In genomic region chr4:53159767-53160166, GRCm38 (mm10) we compare ENCODE assay signal across 8 mouse cellular contexts. TPM values are rescaled to one million over a fixed set of nuclear protein-coding genes. Genes with fewer than 3 reads are reported as not detected.
DNase-seq lines count a peak whose midpoint lies in the region; ATAC-seq and TF ChIP-seq lines count a peak whose summit lies in the region.

Abca1 (minus strand) TSS chr4:53159895.

- peak within 1 kb of the TSS; percentile 92 for H3K4me2 ChIP-seq in hindbrain, embryonic 16.5 days (ENCODE audit: low read length)

- intact Hi-C loops in gastrocnemius, adult 2 months (cut with DNase I) = loop anchor here (1.0 to 2.0 kb wide), 3 partner anchors 37 to 105 kb away; no protein-coding TSS in a partner anchor

- H3K9ac ChIP-seq in hindbrain, embryonic 16.5 days (ENCODE audit: low read depth, low read length) = peak within 1 kb of the TSS; percentile 71

- WGBS in hindbrain, embryonic 16.5 days = under 1% methylated on average over 37 of the region's 37 CpGs

- peak; percentile 91 for DNase-seq in T-cell, adult 2 months (ENCODE audit: low spot score)
- peak; percentile 77 to 86 for DNase-seq in cerebellum, postnatal 25 days
- peak; percentile 95 for DNase-seq in gastrocnemius, adult 2 months
- DNase-seq in left cerebral cortex, adult 11 months (ENCODE audit: low spot score) = peak; percentile 84
- DNase-seq in lung, postnatal 36 days = peak; percentile 98
- DNase-seq in retina, embryonic 14.5 days (ENCODE audit: low spot score) = peak; percentile 93
- peak; percentile 87 to 90 for DNase-seq in thymus, postnatal 36 days

- H3K27me3 ChIP-seq in hindbrain, embryonic 16.5 days (replicated peaks; ENCODE audit: control insufficient read depth, insufficient read depth, low read length) = no peaks in the 10 kb centered on the region; the same call in 1 of the 2 replicates

- H3K4me1 ChIP-seq in hindbrain, embryonic 16.5 days (ENCODE audit: control insufficient read depth, insufficient read depth, low read depth, low read length) = peaks cover 11% of the 10 kb centered on the region

- H3K9me3 ChIP-seq in hindbrain, embryonic 16.5 days (ENCODE audit: control insufficient read depth, low read length) = no peaks in the 10 kb centered on the region

- peak; percentile 98 for ATAC-seq in hindbrain, embryonic 16.5 days

- peak; percentile 13; the same call in 1 of the 2 replicates for TF ChIP-seq CTCF in gastrocnemius, adult 2 months (IDR thresholded peaks at IDR 0.05)

- peak within 1 kb of the TSS; percentile 89 for H3K27ac ChIP-seq in gastrocnemius, adult 2 months
- H3K27ac ChIP-seq in hindbrain, embryonic 16.5 days (ENCODE audit: low read depth, low read length) = peak within 1 kb of the TSS; percentile 48

- peak within 1 kb of the TSS; percentile 98 for H3K4me3 ChIP-seq in gastrocnemius, adult 2 months
- peak within 1 kb of the TSS; percentile 73 for H3K4me3 ChIP-seq in hindbrain, embryonic 16.5 days (ENCODE audit: low read length)

- H3K36me3 ChIP-seq in hindbrain, embryonic 16.5 days (ENCODE audit: control insufficient read depth, insufficient read depth, low read length) = no peaks in the 10 kb centered on the region

RNA-seq across cellular contexts. Expression of gene Abca1, which starts in this region (rescaled TPM):
- 1 to 10 TPM; 5.9 to 8.6 TPM for total RNA-seq in gastrocnemius, adult 2 months (2021)
- 9.4 and 10.0 TPM in 2 replicates for polyA plus RNA-seq in hindbrain, embryonic 16.5 days (2015; fragmentation: Nextera tagmentation; extraction: Ambion mirVana)

Comparison
In these comparisons a context has a peak if more than half of its experiments do, and no peak if none do; other contexts are left out.
1. Peak in every context shown above with its lines: DNase-seq, ATAC-seq, H3K4me3 ChIP-seq and H3K27ac ChIP-seq.